In genomic region chr2:10152590-10152989, GRCm38 (mm10) we compare ENCODE assay signal across 10 mouse cellular contexts. TPM values are rescaled to one million over a fixed set of nuclear protein-coding genes. Genes with fewer than 3 reads are reported as not detected.
DNase-seq lines count a peak whose midpoint lies in the region; ATAC-seq and TF ChIP-seq lines count a peak whose summit lies in the region.
"Had no signal": no experiment of that assay in that cellular context is flagged by ENCODE, and none has a peak within 500 bp of the region (broad histone marks: within the 10 kb centered on the region; RNA-seq: fewer than 3 reads in every experiment).

No protein-coding gene starts in this region.

- H3K4me1 ChIP-seq in liver, embryonic 13.5 days (replicated peaks) = peaks cover 33% of the 10 kb centered on the region
- H3K4me1 ChIP-seq in spleen, adult 2 months (ENCODE audit: control insufficient read depth, insufficient read depth, insufficient read length) = peaks cover 10% of the 10 kb centered on the region; the same call in 1 of the 2 replicates
- H3K4me1 ChIP-seq in forebrain, embryonic 13.5 days = peaks cover 13% of the 10 kb centered on the region

- ATAC-seq in liver, embryonic 13.5 days (ENCODE audit: low read depth) = no peak
- no peak for ATAC-seq in forebrain, embryonic 13.5 days

- DNase-seq in spleen, adult 18-20 months = peak; percentile 13 to 42
- no peak for DNase-seq in spleen, adult 12 weeks (ENCODE audit: low spot score)
- DNase-seq in liver, embryonic 13.5 days = no peak
- peak in 1 of 2 experiments; percentile 35 for DNase-seq in spleen, adult 2 months (ENCODE audit: low read depth in 1 of 2, low spot score in 2 of 2)
- DNase-seq in urinary bladder, postnatal 14 days (ENCODE audit: low spot score) = no peak
- DNase-seq in frontal cortex, postnatal 10 days (ENCODE audit: low spot score in 2 of 2) = no peak
- DNase-seq in ovary, postnatal 10 days (ENCODE audit: low spot score) = no peak
- DNase-seq: cerebellum, adult 8-10 months had no signal

- no peaks in the 10 kb centered on the region for H3K36me3 ChIP-seq in liver, embryonic 13.5 days
- no peaks in the 10 kb centered on the region for H3K36me3 ChIP-seq in spleen, adult 2 months (ENCODE audit: control insufficient read depth, insufficient read depth, low read length)
- H3K36me3 ChIP-seq in forebrain, embryonic 13.5 days (ENCODE audit: poor library complexity, severe bottlenecking) = no peaks in the 10 kb centered on the region

- H3K27ac ChIP-seq in liver, embryonic 13.5 days = no peak overlapping the region
- peak overlapping the region; percentile 28 for H3K27ac ChIP-seq in spleen, adult 2 months (ENCODE audit: insufficient read depth, low read length)
- no peak overlapping the region for H3K27ac ChIP-seq in forebrain, embryonic 13.5 days
- H3K27ac ChIP-seq: hindbrain, embryonic 14.5 days had no signal

- WGBS in liver, embryonic 13.5 days (ENCODE audit: insufficient replicate concordance) = 15% methylated on average over 5 of the region's 5 CpGs
- 4% methylated on average over 5 of the region's 5 CpGs for WGBS in spleen, adult 2 months
- 86% methylated on average over 5 of the region's 5 CpGs for WGBS in forebrain, embryonic 13.5 days

- H3K27me3 ChIP-seq in liver, embryonic 13.5 days = no peaks in the 10 kb centered on the region
- no peaks in the 10 kb centered on the region for H3K27me3 ChIP-seq in spleen, adult 2 months (ENCODE audit: control insufficient read depth, insufficient read depth, low read length)
- no peaks in the 10 kb centered on the region; the same call in 1 of the 2 replicates for H3K27me3 ChIP-seq in forebrain, embryonic 13.5 days

- no peak overlapping the region for H3K4me3 ChIP-seq in liver, embryonic 13.5 days (replicated peaks)
- no peak overlapping the region; the same call in 1 of the 2 replicates for H3K4me3 ChIP-seq in spleen, adult 2 months (ENCODE audit: extremely low read depth, insufficient read depth, insufficient read length)
- no peak overlapping the region for H3K4me3 ChIP-seq in forebrain, embryonic 13.5 days

- H3K9me3 ChIP-seq in liver, embryonic 13.5 days (replicated peaks) = no peaks in the 10 kb centered on the region
- H3K9me3 ChIP-seq in forebrain, embryonic 13.5 days (replicated peaks) = no peaks in the 10 kb centered on the region

- no peak overlapping the region for H3K9ac ChIP-seq in liver, embryonic 13.5 days
- H3K9ac ChIP-seq in forebrain, embryonic 13.5 days = no peak overlapping the region

- TF ChIP-seq CTCF in spleen, adult 2 months (IDR thresholded peaks at IDR 0.05; ENCODE audit: extremely low read depth, insufficient read depth, insufficient read length, insufficient replicate concordance) = no peak

- peak overlapping the region; percentile 78 for H3K4me2 ChIP-seq in liver, embryonic 13.5 days
- no peak overlapping the region for H3K4me2 ChIP-seq in forebrain, embryonic 13.5 days

- TF ChIP-seq POLR2A in spleen, adult 2 months (IDR thresholded peaks at IDR 0.05; ENCODE audit: low read depth, low read length) = no peak

RNA-seq across cellular contexts. Expression of gene Itih5, which starts 0.8 kb away (rescaled TPM):
- polyA plus RNA-seq in liver, embryonic 13.5 days (2015; fragmentation: Nextera tagmentation; extraction: Ambion mirVana) = 3.5 and 4.4 TPM in 2 replicates
- 2.1 and 2.2 TPM in 2 replicates for polyA plus RNA-seq in spleen, adult 2 months (2012; rRNA removed)
- 2.0 and 2.4 TPM in 2 replicates for polyA plus RNA-seq in forebrain, embryonic 13.5 days (2015; fragmentation: Nextera tagmentation; extraction: Ambion mirVana)

RNA-seq across cellular contexts. Expression of gene Itih2, which starts 21.4 kb away (rescaled TPM):
- polyA plus RNA-seq in liver, embryonic 13.5 days (2015; fragmentation: Nextera tagmentation; extraction: Ambion mirVana) = 224 and 305 TPM in 2 replicates
- 0.14 and 0.19 TPM in 2 replicates for polyA plus RNA-seq in spleen, adult 2 months (2012; rRNA removed)
- 0.41 and 0.53 TPM in 2 replicates for polyA plus RNA-seq in forebrain, embryonic 13.5 days (2015; fragmentation: Nextera tagmentation; extraction: Ambion mirVana)

Comparison
In these comparisons a context has a peak if more than half of its experiments do, and no peak if none do; other contexts are left out.
1. DNase-seq: peak in spleen, adult 18-20 months (2 of 2); none in spleen, adult 12 weeks (single experiment), liver, embryonic 13.5 days (single experiment), urinary bladder, postnatal 14 days (single experiment), frontal cortex, postnatal 10 days (0 of 2) and ovary, postnatal 10 days (single experiment).
2. RNA of gene Itih2, which starts 21.4 kb away (polyA plus RNA-seq): 224 to 305 TPM in liver, embryonic 13.5 days; 0.41 to 0.53 TPM in forebrain, embryonic 13.5 days and 0.14 to 0.19 TPM in spleen, adult 2 months; every median in the first group is over 100 times any median in the second.